Comparison of ENCODE assay signal across 8 mouse cellular contexts in the genomic region with DNA sequence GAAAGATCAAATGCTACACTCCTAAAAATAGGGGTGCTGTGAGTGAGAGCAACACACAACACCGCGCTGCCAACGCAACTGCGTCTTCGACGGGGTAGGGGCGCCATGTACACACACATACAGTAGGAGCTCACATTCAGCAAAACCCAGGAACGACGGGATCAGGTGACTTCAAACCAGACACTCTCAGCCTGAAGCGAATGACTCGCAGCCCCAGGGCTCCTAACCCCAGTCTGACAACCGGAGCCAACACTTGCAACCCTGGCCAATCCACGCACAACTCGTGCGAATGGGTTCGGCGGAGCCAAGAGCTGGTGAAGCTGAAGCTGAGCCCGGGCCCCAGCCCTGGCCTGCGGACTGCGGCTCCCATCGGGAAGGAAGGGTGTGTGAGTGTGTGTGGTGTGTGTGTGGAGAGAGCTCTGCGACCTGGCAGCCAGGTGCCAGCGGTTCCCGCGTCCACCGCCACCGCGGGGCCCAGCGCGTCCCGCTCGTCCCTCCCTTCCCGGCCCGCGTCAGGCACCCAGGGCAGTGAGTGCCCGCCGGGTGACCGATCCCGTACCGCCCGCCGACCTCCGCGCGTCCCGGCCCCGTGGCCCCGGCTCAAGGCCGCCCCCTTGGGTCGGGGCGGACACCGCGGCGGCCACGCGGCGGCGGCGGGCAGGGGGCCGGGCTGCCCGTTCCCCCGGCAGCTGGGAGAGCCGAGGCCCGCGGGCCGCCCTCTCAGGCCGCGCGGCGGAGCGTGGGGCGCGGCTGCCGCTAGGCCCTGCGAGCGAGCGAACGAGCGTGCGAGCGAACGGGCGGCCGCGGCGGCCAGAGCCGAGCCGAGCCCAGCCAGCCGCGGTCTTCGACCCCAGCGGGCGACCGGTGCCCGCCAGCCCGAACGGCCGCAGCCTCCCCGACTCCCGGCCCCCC. TPM values are rescaled to one million over a fixed set of nuclear protein-coding genes. Genes with fewer than 3 reads are reported as not detected.
DNase-seq lines count a peak whose midpoint lies in the region; ATAC-seq and TF ChIP-seq lines count a peak whose summit lies in the region.

No protein-coding gene starts in this region.

- peak overlapping the region; percentile 82 for H3K4me2 ChIP-seq in hindbrain, embryonic 11.5 days (replicated peaks; ENCODE audit: low read depth, low read length)

- H3K4me3 ChIP-seq in MEL (ENCODE audit: control insufficient read depth in 1 of 2, insufficient read depth in 1 of 2, low read depth in 2 of 2, low read length in 2 of 2) = peak overlapping the region; percentile 71 to 92
- H3K4me3 ChIP-seq in hindbrain, embryonic 11.5 days (ENCODE audit: low read depth, low read length) = peak overlapping the region; percentile 81

- peaks cover 0 to 48% of the 10 kb centered on the region in 2 experiments; a peak in 3 of 4 replicates for H3K36me3 ChIP-seq in MEL (ENCODE audit: control insufficient read depth in 1 of 2, insufficient read depth in 2 of 2, low read length in 2 of 2)
- no peaks in the 10 kb centered on the region for H3K36me3 ChIP-seq in hindbrain, embryonic 11.5 days (ENCODE audit: control insufficient read depth, insufficient read depth, low read length)

- H3K79me2 ChIP-seq in MEL (ENCODE audit: control insufficient read depth, insufficient read depth, low read length, poor library complexity) = peaks cover 54% of the 10 kb centered on the region

- peak in 2 of 3 experiments; percentile 13 to 40; a peak in 3 of 6 replicates for TF ChIP-seq CTCF in MEL (IDR thresholded peaks at IDR 0.05 in 2 of 3, conservative IDR thresholded peaks at IDR 0.05 in 1 of 3; ENCODE audit: control insufficient read depth in 1 of 3, insufficient read depth in 1 of 3, low read depth in 2 of 3, low read length in 3 of 3, poor library complexity in 1 of 3, severe bottlenecking in 1 of 3)

- 0% methylated on average over 64 of the region's 100 CpGs for WGBS in hindbrain, embryonic 11.5 days

- no peak; a peak in 1 of 4 replicates for TF ChIP-seq POLR2A in MEL (IDR thresholded peaks at IDR 0.05; ENCODE audit: control insufficient read depth in 1 of 2, insufficient read depth in 1 of 2, low read depth in 1 of 2, low read length in 2 of 2, poor library complexity in 1 of 2)

- peak overlapping the region; percentile 92 for H3K9ac ChIP-seq in MEL (ENCODE audit: control insufficient read depth, low read depth, low read length, poor library complexity, severe bottlenecking)
- peak overlapping the region; percentile 92 for H3K9ac ChIP-seq in hindbrain, embryonic 11.5 days (ENCODE audit: low read depth, low read length)

- no peak for TF ChIP-seq EP300 in MEL (IDR thresholded peaks at IDR 0.05; ENCODE audit: low read depth in 1 of 2, low read length in 2 of 2)

- H3K27me3 ChIP-seq in MEL (ENCODE audit: control insufficient read depth in 1 of 2, insufficient read depth in 2 of 2, low read length in 2 of 2) = no peaks in the 10 kb centered on the region
- H3K27me3 ChIP-seq in hindbrain, embryonic 11.5 days (ENCODE audit: control insufficient read depth, insufficient read depth, low read length) = no peaks in the 10 kb centered on the region; the same call in 1 of the 2 replicates

- peak; percentile 82 for DNase-seq in MEL (ENCODE audit: low read depth, low spot score)
- peak; percentile 65 for DNase-seq in cerebellum, adult 9-10 months
- peak; percentile 42 to 71 for DNase-seq in frontal cortex, adult 2 months (ENCODE audit: extremely low spot score in 1 of 2, low spot score in 1 of 2)
- DNase-seq in hindbrain, embryonic 11.5 days (ENCODE audit: low spot score) = peak; percentile 68
- DNase-seq in layer of hippocampus, postnatal 10 days (ENCODE audit: low spot score in 2 of 2) = peak; percentile 61 to 69
- DNase-seq in lung, postnatal 10 days = peak; percentile 55
- DNase-seq in ovary, postnatal 14 days (ENCODE audit: low spot score) = peak; percentile 38
- peak; percentile 85 for DNase-seq in thymus, postnatal 14 days

- ATAC-seq in hindbrain, embryonic 11.5 days (ENCODE audit: low FRiP score) = peak; percentile 85

- H3K4me1 ChIP-seq in MEL (ENCODE audit: control insufficient read depth in 1 of 2, insufficient read depth in 2 of 2, low read length in 2 of 2) = peaks cover 10 to 36% of the 10 kb centered on the region in 2 experiments
- peaks cover 2% of the 10 kb centered on the region; the same call in 1 of the 2 replicates for H3K4me1 ChIP-seq in hindbrain, embryonic 11.5 days (replicated peaks; ENCODE audit: control insufficient read depth, insufficient read depth, low read length)

- no peaks in the 10 kb centered on the region for H3K9me3 ChIP-seq in MEL (replicated peaks; ENCODE audit: insufficient read depth, low read length)
- no peaks in the 10 kb centered on the region for H3K9me3 ChIP-seq in hindbrain, embryonic 11.5 days (ENCODE audit: control insufficient read depth, low read length)

- H3K27ac ChIP-seq in MEL (ENCODE audit: control insufficient read depth, low read depth, low read length) = peak overlapping the region; percentile 80
- peak overlapping the region; percentile 91 for H3K27ac ChIP-seq in hindbrain, embryonic 11.5 days (ENCODE audit: low read depth, low read length)

- TF ChIP-seq RAD21 in MEL (IDR thresholded peaks at IDR 0.05; ENCODE audit: low read depth, low read length) = peak; percentile 5

TF ChIP-seq in MEL, 35 proteins besides CTCF, POLR2A, EP300 and RAD21:
- TF ChIP-seq TCF12 (IDR thresholded peaks at IDR 0.05; ENCODE audit: low read depth, low read length) (no peak), MAX (IDR thresholded peaks at IDR 0.05; ENCODE audit: low read length) (no peak), ZKSCAN1 (IDR thresholded peaks at IDR 0.05; ENCODE audit: low read depth, low read length) (no peak), CHD1 (IDR thresholded peaks at IDR 0.05; ENCODE audit: low read depth, low read length) (no peak), SIN3A (IDR thresholded peaks at IDR 0.05; ENCODE audit: low read length) (peak; percentile 11), SMC3 (IDR thresholded peaks at IDR 0.05; ENCODE audit: low read depth, low read length) (no peak), USF2 (IDR thresholded peaks at IDR 0.05; ENCODE audit: borderline replicate concordance in 1 of 2, insufficient read depth in 1 of 2, low read depth in 1 of 2, low read length in 2 of 2) (no peak), NELFE (IDR thresholded peaks at IDR 0.05; ENCODE audit: low read depth, low read length) (no peak), E2F4 (IDR thresholded peaks at IDR 0.05; ENCODE audit: borderline replicate concordance, low read depth, low read length) (no peak), MYC (IDR thresholded peaks at IDR 0.05; ENCODE audit: low read depth, low read length) (no peak), CHD2 (IDR thresholded peaks at IDR 0.05; ENCODE audit: low read length) (no peak), MXI1 (IDR thresholded peaks at IDR 0.05; ENCODE audit: low read depth, low read length) (no peak; the same call in none of the 2 replicates), KAT2A (conservative IDR thresholded peaks at IDR 0.05; ENCODE audit: low read depth, low read length) (no peak), USF1 (IDR thresholded peaks at IDR 0.05; ENCODE audit: low read depth, low read length) (peak; percentile 65; the same call in 1 of the 2 replicates), UBTF (IDR thresholded peaks at IDR 0.05; ENCODE audit: borderline replicate concordance, insufficient read depth, low read depth, low read length) (0 out of 2 replicates have a peak, but pooled peaks have one; percentile 38), RCOR1 (IDR thresholded peaks at IDR 0.05; ENCODE audit: low read depth, low read length) (no peak), MYB (IDR thresholded peaks at IDR 0.05; ENCODE audit: low read depth, low read length) (no peak), ZNF384 (IDR thresholded peaks at IDR 0.05; ENCODE audit: low read depth, low read length) (no peak), HCFC1 (IDR thresholded peaks at IDR 0.05; ENCODE audit: low read depth, low read length) (no peak), MEF2A (IDR thresholded peaks at IDR 0.05; ENCODE audit: extremely low read depth, insufficient replicate concordance, low read depth, low read length, poor library complexity, severe bottlenecking) (no peak)
TF ChIP-seq in MEL: peak in this region for 3.

RNA-seq across cellular contexts. Expression of a gene that starts 0.7 kb away (rescaled TPM):
- total RNA-seq in MEL (2012; rRNA removed) = 28.9 and 29.5 TPM in 2 replicates
- polyA plus RNA-seq in MEL (2012; ENCODE audit: insufficient read depth in 1 of 2, insufficient read length in 2 of 2, low read depth in 1 of 2, low replicate concordance in 2 of 2, missing spikeins in 1 of 2) = 100 to 1,000 TPM in 1 of 2 experiments, 10 to 100 TPM in 1; 43.3 to 118 TPM
- 42.5 and 45.1 TPM in 2 replicates for polyA plus RNA-seq in frontal cortex, adult 2 months (2012; rRNA removed)
- polyA plus RNA-seq in hindbrain, embryonic 11.5 days (2014; fragmentation: Nextera tagmentation; extraction: Ambion mirVana) = 41.3 and 43.6 TPM in 2 replicates
- 10 to 100 TPM; 60.0 to 60.2 TPM for total RNA-seq in layer of hippocampus, postnatal 10 days (2021)

Comparison
In these comparisons a context has a peak if more than half of its experiments do, and no peak if none do; other contexts are left out.
1. Peak in every context shown above with its lines: DNase-seq, ATAC-seq, H3K4me3 ChIP-seq and H3K27ac ChIP-seq.